Mouse (Mus musculus): ENCODE measurements around the gene Kcnn1. TPM values are rescaled to one million over a fixed set of nuclear protein-coding genes. Genes with fewer than 3 reads are reported as not detected.

Gene Kcnn1
- polyA plus RNA-seq, 1 experiment from 2014 or later, result 1.0 TPM

DNA sequence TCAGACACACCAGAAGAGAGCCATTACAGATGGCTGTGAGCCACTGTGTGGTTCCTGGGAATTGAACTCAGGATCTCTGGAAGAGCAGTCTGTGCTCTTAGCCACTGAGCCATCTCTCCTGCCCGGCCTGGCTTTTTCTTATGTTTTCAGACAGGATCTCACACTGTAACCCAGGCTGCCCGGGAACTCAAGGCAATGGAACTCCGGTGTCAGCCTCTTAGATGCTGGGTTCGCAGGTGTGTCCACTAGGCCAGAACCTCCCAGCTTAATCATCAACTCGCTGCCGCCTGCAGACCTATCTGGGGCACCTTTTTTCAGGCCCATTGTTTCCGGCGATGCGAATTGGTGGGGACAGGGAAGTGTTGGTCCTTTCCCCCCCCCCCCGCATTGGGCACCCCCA, 22.5 kb downstream of the Kcnn1 start:
- 38% methylated on average over 10 of the region's 10 CpGs for WGBS
- H3K4me2 ChIP-seq (ENCODE audit: low read depth, low read length), result peak overlapping the region; percentile 43; the same call in 1 of the 2 replicates
- H3K4me1 ChIP-seq (ENCODE audit: control insufficient read depth, insufficient read depth, low read length), result peaks cover 18% of the 10 kb centered on the region
- H3K27me3 ChIP-seq (replicated peaks; ENCODE audit: control insufficient read depth, insufficient read depth, low read length), result no peaks in the 10 kb centered on the region; the same call in 1 of the 2 replicates
- no peaks in the 10 kb centered on the region for H3K36me3 ChIP-seq (ENCODE audit: control insufficient read depth, insufficient read depth, low read length)
- H3K4me3 ChIP-seq (ENCODE audit: low read length), result peak overlapping the region; percentile 7; the same call in 1 of the 2 replicates
- H3K9me3 ChIP-seq (ENCODE audit: control insufficient read depth, low read length), result no peaks in the 10 kb centered on the region
- ATAC-seq, result no peak
- no peak overlapping the region for H3K9ac ChIP-seq (ENCODE audit: low read depth, low read length)
- H3K27ac ChIP-seq (ENCODE audit: low read length), result peak overlapping the region; percentile 92

DNA sequence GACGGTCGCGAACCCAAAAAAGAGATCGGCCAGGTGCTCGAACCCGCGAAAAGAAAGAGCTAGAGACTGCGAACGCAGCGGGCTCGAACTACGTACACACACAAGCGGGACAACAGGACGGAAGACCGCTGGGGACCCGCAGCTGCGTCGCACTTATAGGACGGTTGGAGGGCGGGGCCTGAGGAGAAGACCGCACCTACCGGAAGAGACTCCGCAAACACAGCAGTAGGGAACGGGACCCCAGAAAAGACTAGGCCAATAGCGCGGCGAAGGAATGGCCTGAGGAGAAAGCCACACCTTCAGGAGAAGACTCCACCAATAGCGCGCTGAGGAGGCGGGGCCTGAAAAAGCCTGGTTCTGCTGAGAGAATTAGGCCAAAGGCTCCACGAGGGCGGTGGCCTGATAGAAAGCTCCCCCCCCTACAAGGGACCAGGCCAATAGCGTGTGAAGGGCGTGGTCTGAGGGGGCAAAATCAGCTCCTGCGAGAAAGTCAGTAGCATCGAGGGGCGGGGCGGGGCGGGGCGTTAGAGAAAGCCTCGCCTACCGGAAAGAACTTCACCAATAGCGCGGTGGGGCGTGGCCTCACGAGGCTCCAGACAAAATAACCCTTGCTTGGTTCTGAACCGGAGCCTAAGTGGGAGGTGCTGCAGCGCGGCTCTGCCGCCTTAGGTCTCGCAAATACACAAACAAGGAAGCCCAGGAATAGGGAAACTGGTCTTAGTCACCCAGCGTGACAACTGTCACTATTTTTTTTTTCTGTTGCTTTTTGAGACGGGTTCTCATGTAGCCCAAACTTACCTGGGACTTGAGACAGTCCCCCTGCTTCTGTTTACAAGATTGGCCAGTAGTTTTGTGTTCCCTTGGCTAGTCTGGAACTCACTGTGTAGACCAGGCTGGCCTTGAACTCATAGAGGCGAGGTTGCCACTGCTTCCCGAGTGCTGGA, 23.4 kb downstream of the Kcnn1 start, which contains the start of gene Arrdc2:
Gene Arrdc2, minus strand, starts transcription at position 313 of the 944 bp plus-strand sequence.
- Histone ChIP-seq H3K27me3 (replicated peaks; ENCODE audit: control insufficient read depth, insufficient read depth, low read length) (no peaks in the 10 kb centered on the region; the same call in 1 of the 2 replicates), H3K9me3 (ENCODE audit: control insufficient read depth, low read length) (no peaks in the 10 kb centered on the region), H3K27ac (ENCODE audit: low read length) (peak within 1 kb of the TSS; percentile 96), H3K4me3 (ENCODE audit: low read length) (peak within 1 kb of the TSS; percentile 65), H3K4me1 (ENCODE audit: control insufficient read depth, insufficient read depth, low read length) (peaks cover 18% of the 10 kb centered on the region), H3K9ac (ENCODE audit: low read depth, low read length) (peak within 1 kb of the TSS; percentile 83), H3K36me3 (ENCODE audit: control insufficient read depth, insufficient read depth, low read length) (no peaks in the 10 kb centered on the region), H3K4me2 (ENCODE audit: low read depth, low read length) (peak within 1 kb of the TSS; percentile 74)
- 2% methylated on average over 55 of the region's 55 CpGs for WGBS
- peak; percentile 97 for ATAC-seq

GRCm38 (mm10) chr8:70838654-70839407, 24.2 kb downstream of the Kcnn1 start:
- Histone ChIP-seq H3K27ac (ENCODE audit: low read length) (peak overlapping the region; percentile 96), H3K4me2 (ENCODE audit: low read depth, low read length) (peak overlapping the region; percentile 74), H3K27me3 (replicated peaks; ENCODE audit: control insufficient read depth, insufficient read depth, low read length) (no peaks in the 10 kb centered on the region; the same call in 1 of the 2 replicates), H3K4me3 (ENCODE audit: low read length) (peak overlapping the region; percentile 65), H3K4me1 (ENCODE audit: control insufficient read depth, insufficient read depth, low read length) (peaks cover 18% of the 10 kb centered on the region), H3K9me3 (ENCODE audit: control insufficient read depth, low read length) (no peaks in the 10 kb centered on the region), H3K36me3 (ENCODE audit: control insufficient read depth, insufficient read depth, low read length) (no peaks in the 10 kb centered on the region), H3K9ac (ENCODE audit: low read depth, low read length) (peak overlapping the region; percentile 83)
- 2% methylated on average over 66 of the region's 66 CpGs for WGBS
- ATAC-seq, result peak; percentile 62

- Histone ChIP-seq H3K4me3 (ENCODE audit: low read length) (no peak overlapping the region), H3K4me1 (ENCODE audit: control insufficient read depth, insufficient read depth, low read length) (peaks cover 17% of the 10 kb centered on the region), H3K4me2 (ENCODE audit: low read depth, low read length) (no peak overlapping the region), H3K9me3 (ENCODE audit: control insufficient read depth, low read length) (no peaks in the 10 kb centered on the region), H3K9ac (ENCODE audit: low read depth, low read length) (no peak overlapping the region), H3K27ac (ENCODE audit: low read length) (no peak overlapping the region), H3K27me3 (replicated peaks; ENCODE audit: control insufficient read depth, insufficient read depth, low read length) (no peaks in the 10 kb centered on the region), H3K36me3 (ENCODE audit: control insufficient read depth, insufficient read depth, low read length) (no peaks in the 10 kb centered on the region)
- no peak for ATAC-seq
- 87% methylated on average over 12 of the region's 12 CpGs for WGBS
These were observed 26.4 kb downstream of the Kcnn1 start for GRCm38 (mm10) chr8:70836666-70837065.

DNA sequence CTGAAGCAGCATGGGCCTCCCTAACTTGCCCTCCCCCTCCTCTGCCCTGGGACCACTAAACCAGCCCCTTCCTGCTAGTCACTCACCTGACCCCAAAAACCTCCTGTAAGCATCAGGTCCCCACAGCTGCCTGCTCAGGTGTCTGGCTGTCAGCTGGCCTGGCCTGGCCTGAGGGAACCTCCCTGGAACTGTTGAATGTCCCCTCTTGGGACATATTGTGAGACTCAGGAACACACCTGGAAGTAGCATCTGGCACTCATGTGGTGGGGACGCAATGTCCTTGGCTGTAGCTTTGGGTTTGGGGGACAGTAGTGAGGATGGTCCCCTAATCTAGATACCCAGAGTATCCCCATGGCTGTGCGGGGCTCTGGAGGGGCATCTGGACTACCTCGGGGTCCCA, 29.0 kb downstream of the Kcnn1 start:
- 100% methylated on average over 3 of the region's 3 CpGs for WGBS
- H3K36me3 ChIP-seq (ENCODE audit: control insufficient read depth, insufficient read depth, low read length), result no peaks in the 10 kb centered on the region
- H3K4me2 ChIP-seq (ENCODE audit: low read depth, low read length), result no peak overlapping the region
- H3K4me3 ChIP-seq (ENCODE audit: low read length), result no peak overlapping the region
- no peak for ATAC-seq
- H3K9me3 ChIP-seq (ENCODE audit: control insufficient read depth, low read length), result no peaks in the 10 kb centered on the region
- H3K4me1 ChIP-seq (ENCODE audit: control insufficient read depth, insufficient read depth, low read length), result peaks cover 5% of the 10 kb centered on the region
- H3K27me3 ChIP-seq (replicated peaks; ENCODE audit: control insufficient read depth, insufficient read depth, low read length), result no peaks in the 10 kb centered on the region
- H3K9ac ChIP-seq (ENCODE audit: low read depth, low read length), result no peak overlapping the region; the same call in 1 of the 2 replicates
- no peak overlapping the region for H3K27ac ChIP-seq (ENCODE audit: low read length)

- H3K4me3 ChIP-seq (ENCODE audit: low read length), result no peak overlapping the region
- no peaks in the 10 kb centered on the region for H3K27me3 ChIP-seq (replicated peaks; ENCODE audit: control insufficient read depth, insufficient read depth, low read length)
- H3K36me3 ChIP-seq (ENCODE audit: control insufficient read depth, insufficient read depth, low read length), result no peaks in the 10 kb centered on the region
- peaks cover 3% of the 10 kb centered on the region for H3K4me1 ChIP-seq (ENCODE audit: control insufficient read depth, insufficient read depth, low read length)
- WGBS, result 51% methylated on average over 15 of the region's 15 CpGs
- no peak for ATAC-seq
- H3K9ac ChIP-seq (ENCODE audit: low read depth, low read length), result no peak overlapping the region; the same call in 1 of the 2 replicates
- H3K27ac ChIP-seq (ENCODE audit: low read length), result no peak overlapping the region
- H3K4me2 ChIP-seq (ENCODE audit: low read depth, low read length), result no peak overlapping the region
- H3K9me3 ChIP-seq (ENCODE audit: control insufficient read depth, low read length), result no peaks in the 10 kb centered on the region
These were observed 29.5 kb downstream of the Kcnn1 start for GRCm38 (mm10) chr8:70833520-70833919.

DNA sequence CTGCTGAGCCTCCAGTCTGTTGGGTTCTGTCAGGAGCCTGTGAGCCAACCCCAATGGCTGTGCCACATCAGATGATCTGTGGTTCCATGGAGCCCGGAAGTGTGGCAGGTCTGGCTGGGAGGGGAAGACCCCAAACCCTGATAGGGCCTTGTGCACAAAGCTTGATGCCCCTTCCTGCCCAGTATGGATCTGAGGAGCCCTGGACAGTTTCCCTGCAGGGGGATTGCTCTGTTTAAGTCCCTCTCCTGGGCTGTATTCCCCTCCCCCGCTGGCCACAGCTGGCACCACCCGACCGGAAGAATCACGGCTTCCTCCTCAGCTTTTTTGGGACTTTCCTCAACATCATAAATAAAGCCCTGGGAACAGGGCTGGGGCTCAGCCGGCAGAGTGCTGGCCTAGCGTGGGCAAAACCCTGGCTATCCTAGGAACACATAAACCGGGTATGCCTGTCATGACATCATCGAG, 30.0 kb downstream of the Kcnn1 start:
- Histone ChIP-seq H3K4me2 (ENCODE audit: low read depth, low read length) (no peak overlapping the region), H3K4me1 (ENCODE audit: control insufficient read depth, insufficient read depth, low read length) (no peaks in the 10 kb centered on the region), H3K4me3 (ENCODE audit: low read length) (no peak overlapping the region), H3K27ac (ENCODE audit: low read length) (0 out of 2 replicates have a peak overlapping the region, but pooled peaks have one; percentile 17), H3K9ac (ENCODE audit: low read depth, low read length) (no peak overlapping the region), H3K27me3 (replicated peaks; ENCODE audit: control insufficient read depth, insufficient read depth, low read length) (no peaks in the 10 kb centered on the region), H3K36me3 (ENCODE audit: control insufficient read depth, insufficient read depth, low read length) (no peaks in the 10 kb centered on the region), H3K9me3 (ENCODE audit: control insufficient read depth, low read length) (no peaks in the 10 kb centered on the region)
- no peak for ATAC-seq
- WGBS, result 47% methylated on average over 9 of the region's 9 CpGs

DNA sequence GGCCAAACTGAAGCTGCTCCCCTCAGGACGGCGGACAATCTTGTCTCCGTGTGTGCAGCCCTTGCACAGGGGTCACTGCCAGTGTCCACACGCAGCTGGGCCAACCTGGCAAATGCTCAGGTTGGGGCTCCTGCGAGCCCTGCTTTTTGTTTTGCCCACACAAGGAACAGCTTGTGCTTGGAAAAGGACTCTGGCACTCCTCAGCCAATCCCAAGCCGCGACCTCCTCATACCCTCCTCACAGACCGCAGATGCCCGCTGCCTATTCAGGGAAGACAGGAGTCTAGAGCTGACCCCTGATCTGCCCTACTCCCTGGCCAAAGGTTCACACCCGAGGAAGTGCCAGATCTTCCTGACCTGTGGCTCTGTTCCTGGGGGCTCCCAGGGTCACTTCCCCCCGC, 30.7 kb downstream of the Kcnn1 start:
- Histone ChIP-seq H3K9ac (ENCODE audit: low read depth, low read length) (no peak overlapping the region), H3K27me3 (replicated peaks; ENCODE audit: control insufficient read depth, insufficient read depth, low read length) (no peaks in the 10 kb centered on the region), H3K36me3 (ENCODE audit: control insufficient read depth, insufficient read depth, low read length) (no peaks in the 10 kb centered on the region), H3K27ac (ENCODE audit: low read length) (no peak overlapping the region), H3K4me1 (ENCODE audit: control insufficient read depth, insufficient read depth, low read length) (no peaks in the 10 kb centered on the region), H3K9me3 (ENCODE audit: control insufficient read depth, low read length) (no peaks in the 10 kb centered on the region), H3K4me2 (ENCODE audit: low read depth, low read length) (no peak overlapping the region), H3K4me3 (ENCODE audit: low read length) (no peak overlapping the region)
- ATAC-seq, result no peak
- 70% methylated on average over 11 of the region's 11 CpGs for WGBS

GRCm38 (mm10) chr8:70831517-70831916, 31.5 kb downstream of the Kcnn1 start:
- Histone ChIP-seq H3K4me3 (ENCODE audit: low read length) (no peak overlapping the region), H3K9ac (ENCODE audit: low read depth, low read length) (no peak overlapping the region), H3K9me3 (ENCODE audit: control insufficient read depth, low read length) (no peaks in the 10 kb centered on the region), H3K36me3 (ENCODE audit: control insufficient read depth, insufficient read depth, low read length) (no peaks in the 10 kb centered on the region), H3K27ac (ENCODE audit: low read length) (no peak overlapping the region), H3K4me2 (ENCODE audit: low read depth, low read length) (no peak overlapping the region), H3K4me1 (ENCODE audit: control insufficient read depth, insufficient read depth, low read length) (no peaks in the 10 kb centered on the region), H3K27me3 (replicated peaks; ENCODE audit: control insufficient read depth, insufficient read depth, low read length) (no peaks in the 10 kb centered on the region)
- ATAC-seq, result no peak
- WGBS, result 82% methylated on average over 8 of the region's 8 CpGs
